Mouse (Mus musculus): Measurements from ENCODE around the gene Mogs. TPM values are rescaled to one million over a fixed set of nuclear protein-coding genes. Genes with fewer than 3 reads are reported as not detected.
A peak's percentile ranks its signal among the peaks of the same experiment; 100 is the strongest.

Mogs gene
- total and polyA plus RNA-seq, 2 experiments from 2014 or later = 7.9 to 28.1 TPM

DNA sequence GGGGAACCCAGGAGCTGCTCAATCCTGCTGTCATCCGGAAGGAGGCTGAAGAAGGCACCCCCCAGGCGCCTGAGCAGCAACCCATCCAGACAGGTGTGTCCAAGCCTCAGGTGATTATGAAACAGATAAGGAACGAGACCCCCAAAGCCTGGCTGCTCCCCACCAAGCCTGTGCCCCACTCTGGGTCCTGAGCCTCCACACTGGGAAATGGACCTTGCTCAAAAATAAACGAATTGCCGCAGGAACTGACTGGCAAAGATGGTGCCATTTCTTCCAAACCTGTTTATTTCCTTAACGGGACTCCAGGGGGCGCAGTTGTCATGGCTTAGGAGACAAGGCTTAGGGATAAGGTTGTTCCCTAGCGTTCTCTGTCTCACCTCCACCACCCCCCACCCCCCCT lies 47.4 kb downstream of the Mogs start:
- Histone ChIP-seq H3K4me1 (ENCODE audit: control insufficient read depth, insufficient read depth) (peaks cover 21% of the 10 kb centered on the region), H3K27me3 (ENCODE audit: control insufficient read depth, insufficient read depth, low read length) (peaks cover 27% of the 10 kb centered on the region), H3K27ac (ENCODE audit: low read depth) (no peak overlapping the region), H3K9me3 (replicated peaks; ENCODE audit: control insufficient read depth, low read length) (no peaks in the 10 kb centered on the region), H3K4me2 (ENCODE audit: low read depth, low read length) (peak overlapping the region; percentile 69), H3K36me3 (replicated peaks; ENCODE audit: control insufficient read depth, insufficient read depth, low read length) (no peaks in the 10 kb centered on the region), H3K9ac (replicated peaks; ENCODE audit: low read depth, low read length) (peak overlapping the region; percentile 22; the same call in 1 of the 2 replicates), H3K4me3 (ENCODE audit: low read depth, low read length) (peak overlapping the region; percentile 43)
- DNase-seq (ENCODE audit: low spot score) (peak; percentile 56), ATAC-seq (ENCODE audit: insufficient read depth, low read depth) (no peak)
- whole genome bisulfite sequencing = 1% methylated on average over 8 of the region's 8 CpGs
- peak; percentile 76 for TF ChIP-seq CTCF (IDR thresholded peaks at IDR 0.05; ENCODE audit: low read depth)
- TF ChIP-seq EP300 (IDR thresholded peaks at IDR 0.05; ENCODE audit: low read depth) = no peak

GRCm38 (mm10) chr6:83165026-83165606 lies 49.8 kb downstream of the Mogs start:
- Histone ChIP-seq H3K27me3 (ENCODE audit: control insufficient read depth, insufficient read depth, low read length) (peaks cover 26% of the 10 kb centered on the region), H3K4me3 (ENCODE audit: low read depth, low read length) (peak overlapping the region; percentile 93), H3K36me3 (replicated peaks; ENCODE audit: control insufficient read depth, insufficient read depth, low read length) (no peaks in the 10 kb centered on the region), H3K27ac (ENCODE audit: low read depth) (peak overlapping the region; percentile 76), H3K4me2 (ENCODE audit: low read depth, low read length) (peak overlapping the region; percentile 76), H3K9me3 (replicated peaks; ENCODE audit: control insufficient read depth, low read length) (no peaks in the 10 kb centered on the region), H3K9ac (replicated peaks; ENCODE audit: low read depth, low read length) (peak overlapping the region; percentile 91), H3K4me1 (ENCODE audit: control insufficient read depth, insufficient read depth) (peaks cover 21% of the 10 kb centered on the region)
- 6% methylated on average over 6 of the region's 6 CpGs for WGBS
- DNase-seq (ENCODE audit: low spot score) = no peak
- no peak for ATAC-seq (ENCODE audit: insufficient read depth, low read depth)
- TF ChIP-seq EP300 (IDR thresholded peaks at IDR 0.05; ENCODE audit: low read depth) (no peak), CTCF (IDR thresholded peaks at IDR 0.05; ENCODE audit: low read depth) (no peak)

- peak; percentile 75; the same call in 1 of the 2 replicates for TF ChIP-seq EP300 (IDR thresholded peaks at IDR 0.05; ENCODE audit: low read depth)
- peak; percentile 91 for TF ChIP-seq CTCF (IDR thresholded peaks at IDR 0.05; ENCODE audit: low read depth)
- WGBS = under 1% methylated on average over 57 of the region's 58 CpGs
- peak within 1 kb of the TSS; percentile 76 for H3K4me2 ChIP-seq (ENCODE audit: low read depth, low read length)
- peak within 1 kb of the TSS; percentile 76 for H3K27ac ChIP-seq (ENCODE audit: low read depth)
- peak within 1 kb of the TSS; percentile 91 for H3K9ac ChIP-seq (replicated peaks; ENCODE audit: low read depth, low read length)
- H3K4me1 ChIP-seq (ENCODE audit: control insufficient read depth, insufficient read depth) = peaks cover 21% of the 10 kb centered on the region
- DNase-seq (ENCODE audit: low spot score) (peak; percentile 94), ATAC-seq (ENCODE audit: insufficient read depth, low read depth) (peak; percentile 83)
- H3K36me3 ChIP-seq (replicated peaks; ENCODE audit: control insufficient read depth, insufficient read depth, low read length) = no peaks in the 10 kb centered on the region
- peak within 1 kb of the TSS; percentile 93 for H3K4me3 ChIP-seq (ENCODE audit: low read depth, low read length)
- peaks cover 20% of the 10 kb centered on the region for H3K27me3 ChIP-seq (ENCODE audit: control insufficient read depth, insufficient read depth, low read length)
- H3K9me3 ChIP-seq (replicated peaks; ENCODE audit: control insufficient read depth, low read length) = no peaks in the 10 kb centered on the region
These were observed 50.4 kb downstream of the Mogs start, which contains the start of gene Dctn1 for GRCm38 (mm10) chr6:83165607-83166242. Gene Dctn1 (plus strand): TSS chr6:83165920.

DNA sequence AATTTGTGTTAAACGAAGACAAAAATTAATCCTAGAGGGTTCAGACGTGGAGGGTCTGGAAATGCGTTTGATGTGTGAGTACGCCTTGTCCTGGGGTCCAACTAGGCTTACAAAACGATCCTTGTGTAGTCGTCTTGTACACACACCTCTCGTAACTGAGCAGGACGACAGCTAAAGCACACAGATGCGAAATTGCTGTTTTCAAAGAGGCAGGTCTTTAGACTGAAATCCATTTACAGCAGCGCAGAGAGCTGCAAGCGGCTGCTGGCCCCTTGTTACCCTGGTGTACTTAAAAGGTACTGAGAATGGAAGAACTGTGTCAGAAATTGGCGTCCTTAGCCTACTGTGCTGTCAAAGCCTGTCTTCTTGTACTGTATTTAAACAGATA lies 50.9 kb downstream of the Mogs start:
- WGBS = under 1% methylated on average over 12 of the region's 12 CpGs

More for the DNA sequence above, 50.9 kb downstream of the Mogs start:
- no peak for TF ChIP-seq EP300 (IDR thresholded peaks at IDR 0.05; ENCODE audit: low read depth)
- Histone ChIP-seq H3K4me2 (ENCODE audit: low read depth, low read length) (peak overlapping the region; percentile 76), H3K27ac (ENCODE audit: low read depth) (peak overlapping the region; percentile 73), H3K4me3 (ENCODE audit: low read depth, low read length) (peak overlapping the region; percentile 93), H3K9ac (replicated peaks; ENCODE audit: low read depth, low read length) (peak overlapping the region; percentile 91), H3K4me1 (ENCODE audit: control insufficient read depth, insufficient read depth) (peaks cover 21% of the 10 kb centered on the region), H3K27me3 (ENCODE audit: control insufficient read depth, insufficient read depth, low read length) (peaks cover 15% of the 10 kb centered on the region), H3K36me3 (replicated peaks; ENCODE audit: control insufficient read depth, insufficient read depth, low read length) (no peaks in the 10 kb centered on the region), H3K9me3 (replicated peaks; ENCODE audit: control insufficient read depth, low read length) (no peaks in the 10 kb centered on the region)
- ATAC-seq (ENCODE audit: insufficient read depth, low read depth) (peak; percentile 8; the same call in 1 of the 2 replicates), DNase-seq (ENCODE audit: low spot score) (peak; percentile 55)

MicroRNAs within 50 kb of the gene (microRNA counts, 519-probe panel; counts per million panel counts)
- microRNA mmu-miR-3470a+mmu-miR-3470b = not detected

Small RNA genes lying within 50 kb of the gene (microRNA-seq; reads per million reads assigned to microRNA genes)
- gene Mir3470a = not detected

Other genes starting within 250 kb of the Mogs start
- gene Sema4f, start 175.7 kb upstream of the Mogs start, total RNA-seq (2014; rRNA removed; ENCODE audit: low replicate concordance) = not detected in 2 replicates
- gene Sema4f, start 175.7 kb upstream of the Mogs start, polyA plus RNA-seq (2015; fragmentation: Nextera tagmentation; extraction: Ambion mirVana) = 0.04 TPM in 1 of 2 replicates, not detected in the other
- 0.39 TPM in 1 of 2 replicates, not detected in the other for gene M1ap, start 168.6 kb upstream of the Mogs start, total RNA-seq (2014; rRNA removed; ENCODE audit: low replicate concordance)
- 0.59 and 0.75 TPM in 2 replicates for gene M1ap, start 168.6 kb upstream of the Mogs start, polyA plus RNA-seq (2015; fragmentation: Nextera tagmentation; extraction: Ambion mirVana)
- 9.2 and 11.5 TPM in 2 replicates for gene Dok1, start 82.0 kb upstream of the Mogs start, total RNA-seq (2014; rRNA removed; ENCODE audit: low replicate concordance)
- gene Dok1, start 82.0 kb upstream of the Mogs start, polyA plus RNA-seq (2015; fragmentation: Nextera tagmentation; extraction: Ambion mirVana) = 6.1 and 6.3 TPM in 2 replicates
- 9.0 and 9.8 TPM in 2 replicates for gene Loxl3, start 81.3 kb upstream of the Mogs start, total RNA-seq (2014; rRNA removed; ENCODE audit: low replicate concordance)
- gene Loxl3, start 81.3 kb upstream of the Mogs start, polyA plus RNA-seq (2015; fragmentation: Nextera tagmentation; extraction: Ambion mirVana) = 3.8 and 4.3 TPM in 2 replicates
- 156 and 219 TPM in 2 replicates for gene Aup1, start 61.0 kb upstream of the Mogs start, total RNA-seq (2014; rRNA removed; ENCODE audit: low replicate concordance)
- gene Aup1, start 61.0 kb upstream of the Mogs start, polyA plus RNA-seq (2015; fragmentation: Nextera tagmentation; extraction: Ambion mirVana) = 104 and 108 TPM in 2 replicates
- 46.3 and 50.3 TPM in 2 replicates for gene Htra2, start 60.2 kb upstream of the Mogs start, total RNA-seq (2014; rRNA removed; ENCODE audit: low replicate concordance)
- gene Htra2, start 60.2 kb upstream of the Mogs start, polyA plus RNA-seq (2015; fragmentation: Nextera tagmentation; extraction: Ambion mirVana) = 55.4 and 61.9 TPM in 2 replicates
- gene Dqx1, start 57.7 kb upstream of the Mogs start, total RNA-seq (2014; rRNA removed; ENCODE audit: low replicate concordance) = not detected in 2 replicates
- 0.08 and 0.32 TPM in 2 replicates for gene Dqx1, start 57.7 kb upstream of the Mogs start, polyA plus RNA-seq (2015; fragmentation: Nextera tagmentation; extraction: Ambion mirVana)
- gene Tlx2, start 45.2 kb upstream of the Mogs start, total RNA-seq (2014; rRNA removed; ENCODE audit: low replicate concordance) = not detected in 2 replicates
- not detected in 2 replicates for gene Tlx2, start 45.2 kb upstream of the Mogs start, polyA plus RNA-seq (2015; fragmentation: Nextera tagmentation; extraction: Ambion mirVana)
- 12.1 and 14.8 TPM in 2 replicates for gene Pcgf1, start 37.6 kb upstream of the Mogs start, total RNA-seq (2014; rRNA removed; ENCODE audit: low replicate concordance)
- gene Pcgf1, start 37.6 kb upstream of the Mogs start, polyA plus RNA-seq (2015; fragmentation: Nextera tagmentation; extraction: Ambion mirVana) = 13.2 and 14.7 TPM in 2 replicates
- gene Lbx2, start 29.1 kb upstream of the Mogs start, total RNA-seq (2014; rRNA removed; ENCODE audit: low replicate concordance) = not detected in 2 replicates
- gene Lbx2, start 29.1 kb upstream of the Mogs start, polyA plus RNA-seq (2015; fragmentation: Nextera tagmentation; extraction: Ambion mirVana) = 0.59 and 0.64 TPM in 2 replicates
- gene Ccdc142, start 13.9 kb upstream of the Mogs start, total RNA-seq (2014; rRNA removed; ENCODE audit: low replicate concordance) = 0.11 and 0.97 TPM in 2 replicates
- gene Ccdc142, start 13.9 kb upstream of the Mogs start, polyA plus RNA-seq (2015; fragmentation: Nextera tagmentation; extraction: Ambion mirVana) = 1.1 and 1.6 TPM in 2 replicates
- gene Gm42688, start 13.9 kb upstream of the Mogs start, total RNA-seq (2014; rRNA removed; ENCODE audit: low replicate concordance) = 2.4 and 3.4 TPM in 2 replicates
- 1.1 and 1.4 TPM in 2 replicates for gene Gm42688, start 13.9 kb upstream of the Mogs start, polyA plus RNA-seq (2015; fragmentation: Nextera tagmentation; extraction: Ambion mirVana)
- 87.9 and 156 TPM in 2 replicates for gene Mrpl53, start 6.5 kb upstream of the Mogs start, total RNA-seq (2014; rRNA removed; ENCODE audit: low replicate concordance)
- gene Mrpl53, start 6.5 kb upstream of the Mogs start, polyA plus RNA-seq (2015; fragmentation: Nextera tagmentation; extraction: Ambion mirVana) = 242 and 247 TPM in 2 replicates
- gene Wbp1, start 6.1 kb downstream of the Mogs start, total RNA-seq (2014; rRNA removed; ENCODE audit: low replicate concordance) = 151 and 186 TPM in 2 replicates
- 97.5 and 98.1 TPM in 2 replicates for gene Wbp1, start 6.1 kb downstream of the Mogs start, polyA plus RNA-seq (2015; fragmentation: Nextera tagmentation; extraction: Ambion mirVana)
- gene Ino80b, start 9.9 kb downstream of the Mogs start, total RNA-seq (2014; rRNA removed; ENCODE audit: low replicate concordance) = 8.9 and 11.6 TPM in 2 replicates
- gene Ino80b, start 9.9 kb downstream of the Mogs start, polyA plus RNA-seq (2015; fragmentation: Nextera tagmentation; extraction: Ambion mirVana) = 5.5 and 6.8 TPM in 2 replicates
- 40.0 and 45.9 TPM in 2 replicates for gene Rtkn, start 20.0 kb downstream of the Mogs start, total RNA-seq (2014; rRNA removed; ENCODE audit: low replicate concordance)
- gene Rtkn, start 20.0 kb downstream of the Mogs start, polyA plus RNA-seq (2015; fragmentation: Nextera tagmentation; extraction: Ambion mirVana) = 12.5 and 13.0 TPM in 2 replicates
- 1.4 and 5.5 TPM in 2 replicates for gene Wdr54, start 40.9 kb downstream of the Mogs start, total RNA-seq (2014; rRNA removed; ENCODE audit: low replicate concordance)
- gene Wdr54, start 40.9 kb downstream of the Mogs start, polyA plus RNA-seq (2015; fragmentation: Nextera tagmentation; extraction: Ambion mirVana) = 0.96 and 1.1 TPM in 2 replicates
- 2.0 TPM in 1 of 2 replicates, not detected in the other for gene 1700003E16Rik, start 40.9 kb downstream of the Mogs start, total RNA-seq (2014; rRNA removed; ENCODE audit: low replicate concordance)
- gene 1700003E16Rik, start 40.9 kb downstream of the Mogs start, polyA plus RNA-seq (2015; fragmentation: Nextera tagmentation; extraction: Ambion mirVana) = 0.20 and 0.45 TPM in 2 replicates
- 45.9 and 47.7 TPM in 2 replicates for gene Dctn1, start 50.4 kb downstream of the Mogs start, total RNA-seq (2014; rRNA removed; ENCODE audit: low replicate concordance)
- 48.9 and 50.8 TPM in 2 replicates for gene Dctn1, start 50.4 kb downstream of the Mogs start, polyA plus RNA-seq (2015; fragmentation: Nextera tagmentation; extraction: Ambion mirVana)
- not detected in 2 replicates for gene Slc4a5, start 104.3 kb downstream of the Mogs start, total RNA-seq (2014; rRNA removed; ENCODE audit: low replicate concordance)
- 0.03 TPM in 1 of 2 replicates, not detected in the other for gene Slc4a5, start 104.3 kb downstream of the Mogs start, polyA plus RNA-seq (2015; fragmentation: Nextera tagmentation; extraction: Ambion mirVana)
- gene Mthfd2, start 210.4 kb downstream of the Mogs start, total RNA-seq (2014; rRNA removed; ENCODE audit: low replicate concordance) = 3.6 and 4.7 TPM in 2 replicates
- gene Mthfd2, start 210.4 kb downstream of the Mogs start, polyA plus RNA-seq (2015; fragmentation: Nextera tagmentation; extraction: Ambion mirVana) = 8.5 and 8.9 TPM in 2 replicates
- gene Mob1a, start 210.5 kb downstream of the Mogs start, total RNA-seq (2014; rRNA removed; ENCODE audit: low replicate concordance) = 33.8 and 35.0 TPM in 2 replicates
- gene Mob1a, start 210.5 kb downstream of the Mogs start, polyA plus RNA-seq (2015; fragmentation: Nextera tagmentation; extraction: Ambion mirVana) = 15.1 and 15.9 TPM in 2 replicates
- 32.0 and 36.3 TPM in 2 replicates for gene Bola3, start 233.7 kb downstream of the Mogs start, total RNA-seq (2014; rRNA removed; ENCODE audit: low replicate concordance)
- 492 and 553 TPM in 2 replicates for gene Bola3, start 233.7 kb downstream of the Mogs start, polyA plus RNA-seq (2015; fragmentation: Nextera tagmentation; extraction: Ambion mirVana)

Measured in heart, postnatal 0 days (tissue).